Mouse (Mus musculus) lung, postnatal 25 days (tissue): ENCODE data around the gene Mob4.
A peak's percentile ranks its signal among the peaks of the same experiment; 100 is the strongest.

ENCODE experiments used
- DNase-seq: peaks from one replicate; pipeline ENCODE4 v3.0.0; 2022; ENCODE audit warnings: low spot score

Mob4 gene

DNA sequence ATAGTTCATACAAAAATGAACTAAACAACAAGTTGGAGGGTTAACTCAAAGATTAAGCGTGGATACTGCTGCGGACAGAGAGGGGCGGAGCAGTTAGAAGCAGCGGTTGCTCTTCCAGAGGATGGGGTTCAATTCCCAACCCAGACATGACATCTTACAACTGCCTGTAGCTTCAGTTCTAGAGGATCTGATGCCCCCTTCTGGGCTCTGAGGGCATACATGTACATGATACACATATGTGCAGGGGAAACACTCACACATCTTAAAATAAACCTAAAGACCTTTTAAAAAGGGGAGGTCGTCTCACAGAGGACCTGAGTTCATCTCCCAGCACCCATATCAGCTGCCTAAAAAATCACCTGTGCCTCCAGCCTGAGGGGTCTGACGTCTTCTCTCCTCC, 54.7 kb downstream of the Mob4 start:
- DNase-seq: no peak

DNA sequence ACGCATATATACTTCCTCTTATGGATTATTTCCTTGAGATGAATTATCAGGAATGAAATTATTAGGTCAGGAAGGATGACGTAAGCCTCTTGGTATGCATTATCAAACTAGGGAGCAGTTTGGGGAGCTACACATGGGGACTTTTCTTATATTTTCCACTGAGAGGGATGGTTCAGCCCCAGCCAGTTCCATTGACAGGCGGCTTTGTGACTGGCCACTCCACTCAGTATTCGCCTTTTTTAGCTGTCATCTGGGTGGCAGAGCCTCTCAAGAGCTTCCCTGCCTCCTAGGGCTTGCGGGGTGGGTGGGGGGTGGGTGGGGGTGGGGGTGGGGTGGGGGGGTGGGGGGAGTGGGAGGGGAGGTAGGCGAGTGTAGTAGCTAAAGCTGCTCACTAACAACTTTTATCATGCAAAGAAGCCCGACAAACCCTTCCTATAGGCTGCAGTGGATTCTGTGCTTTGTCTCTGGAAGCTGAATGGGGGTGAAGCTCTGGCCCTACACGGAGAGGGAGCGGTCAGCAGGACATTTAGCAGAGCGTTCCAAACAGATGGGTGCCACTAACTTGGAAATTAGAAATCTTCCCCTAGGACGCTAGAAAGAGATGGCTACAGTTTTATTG, 55.7 kb downstream of the Mob4 start:
- DNase-seq: no peak

DNA sequence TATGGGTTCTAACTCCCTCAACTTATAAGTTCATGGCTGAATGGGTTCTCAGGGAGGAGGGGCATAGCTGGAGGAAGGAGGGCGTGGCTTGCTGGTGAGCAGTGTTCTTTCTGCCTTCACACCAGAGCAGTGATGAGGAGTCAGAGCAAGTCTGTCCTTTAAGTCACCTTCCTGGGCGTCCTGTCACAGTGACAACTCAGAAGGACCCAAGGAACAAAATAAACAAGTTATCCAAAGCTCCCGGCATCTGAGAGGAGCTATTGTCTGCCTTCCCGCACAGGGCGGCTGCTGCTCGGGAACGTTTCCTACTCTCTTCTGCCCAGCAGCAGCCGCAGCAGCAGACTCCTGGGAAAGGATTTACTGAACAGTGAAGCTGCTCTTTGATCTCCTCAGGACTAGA, 61.0 kb downstream of the Mob4 start:
- no peak for DNase-seq

GRCm38 (mm10) chr1:55192824-55193223, 61.8 kb downstream of the Mob4 start:
- DNase-seq: no peak

GRCm38 (mm10) chr1:55193316-55193715, 62.3 kb downstream of the Mob4 start:
- peak; percentile 72 for DNase-seq

DNA sequence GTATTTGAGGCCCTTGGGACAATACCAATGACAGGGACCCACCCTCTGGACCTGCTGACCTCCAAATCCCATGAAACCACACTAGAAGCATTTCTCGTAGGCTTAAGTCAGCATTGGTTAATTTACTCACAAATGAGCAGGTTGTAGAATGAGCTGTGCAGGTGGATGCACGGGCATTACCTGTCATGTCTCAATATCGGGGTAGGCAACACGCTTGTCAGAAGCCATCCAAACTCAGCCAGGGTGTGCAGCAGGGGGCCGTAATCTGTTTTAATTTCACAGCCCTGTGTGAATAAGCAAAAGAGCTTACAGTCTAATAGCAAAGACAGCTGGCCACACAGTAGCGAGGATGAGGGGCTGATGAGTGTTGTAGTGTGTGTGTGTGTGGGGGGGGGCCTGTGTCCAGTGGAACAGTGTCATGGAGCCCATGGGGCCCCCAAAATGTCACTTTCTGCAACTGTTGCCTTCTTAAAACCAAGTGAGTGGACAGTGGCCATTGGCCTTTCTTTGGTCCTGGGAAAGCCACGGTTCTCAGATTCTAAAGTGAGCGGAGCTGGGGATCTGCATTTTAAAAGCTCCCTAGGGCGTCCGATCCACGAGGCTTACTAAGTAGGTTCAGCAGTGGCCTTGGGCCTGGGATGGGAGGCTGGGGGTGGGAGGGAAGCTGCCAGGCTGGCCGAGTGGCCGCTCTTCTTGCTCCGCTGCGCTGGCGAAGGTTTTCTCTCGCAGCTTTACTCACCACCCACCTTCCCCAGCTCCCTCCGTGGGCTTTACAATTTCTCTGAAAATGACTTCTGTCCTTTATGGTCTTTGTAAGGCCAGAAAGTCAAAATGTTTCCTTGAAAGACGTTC, 63.3 kb downstream of the Mob4 start:
- no peak for DNase-seq

- no peak for DNase-seq
These were observed 64.0 kb downstream of the Mob4 start for GRCm38 (mm10) chr1:55195021-55195420.

GRCm38 (mm10) chr1:55196327-55197003, 65.4 kb downstream of the Mob4 start:
- DNase-seq: no peak

DNA sequence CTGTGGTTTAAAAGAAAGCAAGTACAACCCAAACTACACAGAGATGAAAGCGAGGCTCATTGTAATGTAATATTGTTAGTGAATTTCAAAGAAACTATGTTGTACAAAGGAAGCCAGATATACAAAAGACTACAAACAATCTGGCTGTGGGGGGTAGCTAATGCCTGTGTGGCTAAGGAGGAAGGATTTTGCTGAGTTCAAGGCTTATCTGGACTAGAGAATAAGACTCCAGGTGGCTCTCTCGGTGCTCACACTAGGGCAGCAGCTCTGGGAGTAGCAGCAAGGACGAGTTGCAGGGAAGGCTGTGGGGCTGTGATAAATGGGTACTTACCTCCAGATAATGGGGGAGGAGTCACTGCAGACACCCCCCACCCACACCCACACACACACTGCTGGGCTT, 67.7 kb downstream of the Mob4 start:
- no peak for DNase-seq

DNA sequence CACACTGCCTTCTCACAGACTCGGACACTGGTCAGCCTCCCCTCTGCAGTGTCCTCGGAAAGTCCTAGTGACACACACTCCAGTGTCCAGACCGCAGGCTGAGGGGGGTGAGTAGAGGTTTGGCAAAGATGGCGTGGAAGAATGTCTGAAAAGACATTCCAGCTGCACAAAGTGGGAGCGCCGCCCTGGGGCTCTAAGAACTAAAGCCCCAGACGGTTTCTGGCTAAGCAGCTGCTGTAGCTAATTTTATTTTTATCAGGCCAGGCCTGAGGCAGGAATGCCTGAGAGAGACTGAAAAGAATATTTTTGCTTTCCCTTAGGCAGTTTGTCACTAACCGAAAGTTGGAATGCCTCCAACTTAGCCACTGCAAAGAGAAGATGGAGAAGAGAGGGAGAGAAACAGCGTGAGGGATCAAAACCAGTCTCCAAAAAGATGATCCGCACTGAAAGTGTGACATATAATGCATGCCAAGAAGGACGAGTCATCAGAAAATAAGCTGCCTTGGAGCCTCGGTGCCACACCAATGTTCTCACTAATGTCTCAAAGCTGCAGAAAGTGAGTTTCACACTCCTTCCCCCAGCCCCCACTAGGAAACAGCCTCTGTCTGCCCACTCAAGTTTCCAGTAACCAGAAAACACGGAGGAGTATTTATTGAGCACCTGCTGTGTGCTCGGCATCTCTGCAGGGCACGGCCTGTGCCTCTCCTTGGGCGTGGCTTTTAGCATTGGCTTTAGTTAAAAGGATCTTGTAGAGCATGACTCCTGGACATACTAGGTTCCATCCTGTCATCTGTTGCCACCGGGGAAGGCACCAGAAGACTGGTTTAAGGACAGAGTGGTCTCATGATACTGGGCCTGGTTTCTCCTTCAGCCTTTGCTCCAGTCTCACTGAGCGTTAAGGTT, 71.1 kb downstream of the Mob4 start:
- DNase-seq: peak; percentile 34
